Mouse (Mus musculus): ENCODE measurements around the gene Rnf19b.

DNA sequence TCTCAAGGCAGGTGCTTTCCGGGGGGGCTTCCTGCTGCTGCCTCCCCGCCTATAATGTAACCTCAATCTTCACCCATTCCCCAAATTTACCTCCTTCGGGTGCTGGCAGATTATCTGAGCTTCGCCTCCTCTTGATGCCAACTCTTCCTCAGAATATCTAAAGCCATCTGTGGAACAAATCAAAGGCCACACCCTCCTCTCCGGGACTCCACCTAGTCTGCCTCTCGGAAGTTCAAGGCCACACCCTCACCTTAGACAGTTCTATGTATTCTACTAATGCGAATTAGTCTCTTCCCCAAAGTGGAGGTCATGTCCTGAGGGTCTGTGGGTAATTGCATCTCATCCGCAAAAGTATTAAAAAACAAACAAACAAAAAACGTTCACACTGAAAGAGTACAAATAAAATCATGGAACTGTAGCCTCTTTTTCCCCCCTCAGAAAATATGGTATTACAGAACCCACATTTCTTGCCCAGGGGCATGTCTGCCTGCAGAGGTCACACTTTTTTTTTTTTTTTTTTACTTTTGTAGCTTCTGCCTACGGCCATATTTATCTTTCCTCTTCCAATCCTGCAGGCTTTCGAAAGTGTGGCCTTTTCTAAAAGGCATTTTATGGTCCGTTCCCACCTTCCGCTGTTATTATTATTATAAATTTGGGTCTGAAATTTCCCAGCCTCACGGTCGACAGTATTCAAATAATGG is 10.2 kb upstream of the Rnf19b start:
- TF ChIP-seq CTCF (IDR thresholded peaks at IDR 0.05; ENCODE audit: insufficient read depth, low read length) (no peak), POLR2A (IDR thresholded peaks at IDR 0.05; ENCODE audit: borderline replicate concordance, extremely low read depth, low read depth, low read length) (no peak)
